Mouse (Mus musculus): ENCODE results near the gene Lmf1. TPM values are rescaled to one million over a fixed set of nuclear protein-coding genes. Genes with fewer than 3 reads are reported as not detected.

The Lmf1 gene
- polyA plus RNA-seq, 1 experiment from 2014 or later = 15.0 TPM

GRCm38 (mm10) chr17:25688922-25689321, 110.0 kb downstream of the Lmf1 start:
- Histone ChIP-seq H3K36me3 (no peaks in the 10 kb centered on the region), H3K27ac (no peak overlapping the region), H3K4me1 (no peaks in the 10 kb centered on the region), H3K27me3 (replicated peaks) (peaks cover 46% of the 10 kb centered on the region), H3K9ac (no peak overlapping the region), H3K4me2 (no peak overlapping the region), H3K4me3 (no peak overlapping the region), H3K9me3 (replicated peaks) (no peaks in the 10 kb centered on the region)
- ATAC-seq = no peak
- WGBS (ENCODE audit: insufficient replicate concordance) = 62% methylated on average over 4 of the region's 4 CpGs

- Histone ChIP-seq H3K4me3 (no peak overlapping the region), H3K36me3 (no peaks in the 10 kb centered on the region), H3K9me3 (replicated peaks) (no peaks in the 10 kb centered on the region), H3K4me2 (no peak overlapping the region), H3K27ac (no peak overlapping the region), H3K9ac (no peak overlapping the region), H3K4me1 (no peaks in the 10 kb centered on the region), H3K27me3 (replicated peaks) (0 out of 2 replicates have a peak, but pooled peaks cover 6% of the 10 kb centered on the region)
- WGBS (ENCODE audit: insufficient replicate concordance) = 25% methylated on average over 1 of the region's 1 CpGs
- ATAC-seq = no peak; the same call in 1 of the 2 replicates
These were observed 117.4 kb downstream of the Lmf1 start for GRCm38 (mm10) chr17:25696263-25696662.

GRCm38 (mm10) chr17:25698446-25698845, 119.6 kb downstream of the Lmf1 start:
- no peaks in the 10 kb centered on the region for H3K36me3 ChIP-seq
- no peak overlapping the region for H3K9ac ChIP-seq
- 18% methylated on average over 7 of the region's 7 CpGs for WGBS (ENCODE audit: insufficient replicate concordance)
- H3K4me3 ChIP-seq = no peak overlapping the region
- ATAC-seq = no peak
- H3K9me3 ChIP-seq (replicated peaks) = no peaks in the 10 kb centered on the region
- H3K27me3 ChIP-seq (replicated peaks) = peaks cover 6% of the 10 kb centered on the region; the same call in 1 of the 2 replicates
- H3K4me1 ChIP-seq = no peaks in the 10 kb centered on the region
- H3K4me2 ChIP-seq = no peak overlapping the region
- no peak overlapping the region for H3K27ac ChIP-seq

GRCm38 (mm10) chr17:25700863-25701496, 122.1 kb downstream of the Lmf1 start:
- H3K27ac ChIP-seq = no peak overlapping the region
- no peaks in the 10 kb centered on the region for H3K9me3 ChIP-seq (replicated peaks)
- H3K4me1 ChIP-seq = no peaks in the 10 kb centered on the region
- no peak overlapping the region for H3K9ac ChIP-seq
- H3K4me2 ChIP-seq = no peak overlapping the region
- WGBS (ENCODE audit: insufficient replicate concordance) = 52% methylated on average over 9 of the region's 9 CpGs
- ATAC-seq = no peak
- H3K27me3 ChIP-seq (replicated peaks) = peaks cover 6% of the 10 kb centered on the region; the same call in 1 of the 2 replicates
- H3K4me3 ChIP-seq = no peak overlapping the region
- H3K36me3 ChIP-seq = no peaks in the 10 kb centered on the region

- Histone ChIP-seq H3K27me3 (replicated peaks) (peaks cover 16% of the 10 kb centered on the region), H3K27ac (no peak overlapping the region), H3K4me1 (no peaks in the 10 kb centered on the region), H3K4me2 (no peak overlapping the region), H3K4me3 (no peak overlapping the region), H3K9ac (no peak overlapping the region), H3K36me3 (no peaks in the 10 kb centered on the region), H3K9me3 (replicated peaks) (no peaks in the 10 kb centered on the region; the same call in 1 of the 2 replicates)
- peak; percentile 37; the same call in 1 of the 2 replicates for ATAC-seq
- 67% methylated on average over 2 of the region's 2 CpGs for WGBS (ENCODE audit: insufficient replicate concordance)
These were observed 131.1 kb downstream of the Lmf1 start for GRCm38 (mm10) chr17:25709994-25710393.

GRCm38 (mm10) chr17:25711136-25711535, 132.3 kb downstream of the Lmf1 start:
- ATAC-seq = no peak
- Histone ChIP-seq H3K36me3 (no peaks in the 10 kb centered on the region), H3K4me1 (peaks cover 7% of the 10 kb centered on the region), H3K4me3 (no peak overlapping the region), H3K4me2 (no peak overlapping the region), H3K9ac (no peak overlapping the region), H3K9me3 (replicated peaks) (no peaks in the 10 kb centered on the region; the same call in 1 of the 2 replicates), H3K27ac (no peak overlapping the region), H3K27me3 (replicated peaks) (peaks cover 28% of the 10 kb centered on the region)
- WGBS (ENCODE audit: insufficient replicate concordance) = 54% methylated on average over 4 of the region's 4 CpGs

Other genes starting within 250 kb of the Lmf1 start
- gene Tpsab1, start 233.5 kb upstream of the Lmf1 start, polyA plus RNA-seq (2016; fragmentation: Nextera tagmentation; extraction: Ambion mirVana) = not detected in 2 replicates
- gene Tpsb2, start 212.8 kb upstream of the Lmf1 start, polyA plus RNA-seq (2016; fragmentation: Nextera tagmentation; extraction: Ambion mirVana) = 0.29 TPM in 1 of 2 replicates, not detected in the other
- 0.42 and 0.69 TPM in 2 replicates for gene Tpsg1, start 209.8 kb upstream of the Lmf1 start, polyA plus RNA-seq (2016; fragmentation: Nextera tagmentation; extraction: Ambion mirVana)
- gene Cacna1h, start 145.3 kb upstream of the Lmf1 start, polyA plus RNA-seq (2016; fragmentation: Nextera tagmentation; extraction: Ambion mirVana) = 1.2 and 1.6 TPM in 2 replicates
- gene Tekt4, start 124.5 kb upstream of the Lmf1 start, polyA plus RNA-seq (2016; fragmentation: Nextera tagmentation; extraction: Ambion mirVana) = not detected in 2 replicates
- 0.10 TPM in 1 of 2 replicates, not detected in the other for gene Sstr5, start 81.8 kb upstream of the Lmf1 start, polyA plus RNA-seq (2016; fragmentation: Nextera tagmentation; extraction: Ambion mirVana)
- 0.52 and 0.65 TPM in 2 replicates for gene Sox8, start 8.4 kb upstream of the Lmf1 start, polyA plus RNA-seq (2016; fragmentation: Nextera tagmentation; extraction: Ambion mirVana)
- gene Gng13, start 138.1 kb downstream of the Lmf1 start, polyA plus RNA-seq (2016; fragmentation: Nextera tagmentation; extraction: Ambion mirVana) = 1.2 and 1.4 TPM in 2 replicates
- gene Chtf18, start 148.3 kb downstream of the Lmf1 start, polyA plus RNA-seq (2016; fragmentation: Nextera tagmentation; extraction: Ambion mirVana) = 33.3 and 37.6 TPM in 2 replicates
- gene Rpusd1, start 148.6 kb downstream of the Lmf1 start, polyA plus RNA-seq (2016; fragmentation: Nextera tagmentation; extraction: Ambion mirVana) = 8.8 and 10.3 TPM in 2 replicates
- gene Mslnl, start 157.0 kb downstream of the Lmf1 start, polyA plus RNA-seq (2016; fragmentation: Nextera tagmentation; extraction: Ambion mirVana) = not detected in 2 replicates
- 0.26 and 0.30 TPM in 2 replicates for gene Msln, start 175.3 kb downstream of the Lmf1 start, polyA plus RNA-seq (2016; fragmentation: Nextera tagmentation; extraction: Ambion mirVana)
- gene Narfl, start 194.7 kb downstream of the Lmf1 start, polyA plus RNA-seq (2016; fragmentation: Nextera tagmentation; extraction: Ambion mirVana) = 18.9 and 19.3 TPM in 2 replicates
- gene Haghl, start 206.6 kb downstream of the Lmf1 start, polyA plus RNA-seq (2016; fragmentation: Nextera tagmentation; extraction: Ambion mirVana) = 11.4 and 11.9 TPM in 2 replicates
- gene Ccdc78, start 207.5 kb downstream of the Lmf1 start, polyA plus RNA-seq (2016; fragmentation: Nextera tagmentation; extraction: Ambion mirVana) = 0.17 TPM in 1 of 2 replicates, not detected in the other
- 59.8 and 68.1 TPM in 2 replicates for gene Fam173a, start 213.8 kb downstream of the Lmf1 start, polyA plus RNA-seq (2016; fragmentation: Nextera tagmentation; extraction: Ambion mirVana)
- not detected in 2 replicates for gene AC134908.4, start 216.6 kb downstream of the Lmf1 start, polyA plus RNA-seq (2016; fragmentation: Nextera tagmentation; extraction: Ambion mirVana)
- gene Metrn, start 218.1 kb downstream of the Lmf1 start, polyA plus RNA-seq (2016; fragmentation: Nextera tagmentation; extraction: Ambion mirVana) = 29.1 and 31.7 TPM in 2 replicates
- 0.18 and 0.33 TPM in 2 replicates for gene Fbxl16, start 230.0 kb downstream of the Lmf1 start, polyA plus RNA-seq (2016; fragmentation: Nextera tagmentation; extraction: Ambion mirVana)
- 17.7 and 18.7 TPM in 2 replicates for gene Wdr24, start 244.5 kb downstream of the Lmf1 start, polyA plus RNA-seq (2016; fragmentation: Nextera tagmentation; extraction: Ambion mirVana)
- 26.6 and 26.8 TPM in 2 replicates for gene Jmjd8, start 249.8 kb downstream of the Lmf1 start, polyA plus RNA-seq (2016; fragmentation: Nextera tagmentation; extraction: Ambion mirVana)

Measured in liver, embryonic 12.5 days (tissue).